Mouse (Mus musculus) brain, embryonic 14.5 days (tissue): ENCODE measurements at regions not wholly inside any gene's neighbourhood (a gene's known extent, or its start where the extent isn't known, plus 50 kb on each side); places are given as distances from the start of the nearest gene placed in this dataset.

Experiments
- CTCF ChIP-seq: fragments of 200-500 bp; IDR thresholded peaks from 2 replicates; pipeline ENCODE4 v1.5.1; 2012; ENCODE audit warnings: inconsistent platforms, mild to moderate bottlenecking, moderate library complexity, borderline replicate concordance; ENCODE audit not compliant: insufficient read depth, insufficient read length; ENCODE audit errors: extremely low read depth
- POLR2A ChIP-seq: fragments of 200-500 bp; IDR thresholded peaks from 2 replicates; pipeline ENCODE4 v1.6.1; 2012; ENCODE audit warnings: mild to moderate bottlenecking, inconsistent platforms, borderline replicate concordance; ENCODE audit not compliant: poor library complexity, insufficient read depth, insufficient read length, severe bottlenecking; ENCODE audit errors: extremely low read depth

GRCm38 (mm10) chr14:39781849-39782248 is 309.0 kb upstream of the Nrg3 start:
- no peak for TF ChIP-seq POLR2A
- no peak; the same call in 1 of the 2 replicates for TF ChIP-seq CTCF
